Mouse (Mus musculus) liver, adult 2 months (tissue): Measurements from ENCODE around the gene March7.

Experiments used
- CTCF ChIP-seq: fragments of 200-500 bp; IDR thresholded peaks from 2 replicates; pipeline ENCODE4 v1.5.1; 2011; ENCODE audit warnings: low read depth, low read length, control low read depth
- POLR2A ChIP-seq: fragments of 200-500 bp; IDR thresholded peaks from 2 replicates; pipeline ENCODE4 v1.6.1; 2011; ENCODE audit warnings: low read length, control low read depth; ENCODE audit not compliant: insufficient read depth; ENCODE audit errors: extremely low read depth

DNA sequence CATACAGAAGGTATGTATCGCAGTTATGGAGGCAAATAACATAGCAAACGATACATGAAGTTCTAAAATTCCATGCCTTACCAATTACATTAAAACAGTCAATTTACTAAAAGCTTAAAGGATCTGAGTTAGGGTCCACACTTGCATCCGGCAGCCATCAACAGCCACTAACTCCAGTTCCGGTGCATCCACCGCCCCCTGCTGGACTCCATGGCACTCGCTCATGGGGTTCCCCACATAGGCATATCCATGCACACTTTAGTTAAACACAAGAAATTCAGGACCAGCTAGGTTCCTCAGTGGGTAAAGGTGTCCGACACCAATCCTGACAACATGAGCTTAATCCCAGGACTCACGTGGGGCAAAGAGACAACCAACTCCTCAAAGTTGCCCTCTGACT, 9.0 kb upstream of the March7 start:
- peak; percentile 86 for TF ChIP-seq CTCF
- no peak for TF ChIP-seq POLR2A
